Mouse (Mus musculus): ENCODE results near the gene Pgap3.

Pgap3 gene

GRCm38 (mm10) chr11:98412797-98413301 lies 12.6 kb upstream of the Pgap3 start:
- peak; percentile 35 for DNase-seq (ENCODE audit: low read depth, low spot score)

GRCm38 (mm10) chr11:98412273-98412796 lies 12.0 kb upstream of the Pgap3 start, which contains the start of gene Erbb2:
Erbb2 (plus strand) TSS chr11:98412470.
- DNase-seq (ENCODE audit: low read depth, low spot score), result peak; percentile 82

DNA sequence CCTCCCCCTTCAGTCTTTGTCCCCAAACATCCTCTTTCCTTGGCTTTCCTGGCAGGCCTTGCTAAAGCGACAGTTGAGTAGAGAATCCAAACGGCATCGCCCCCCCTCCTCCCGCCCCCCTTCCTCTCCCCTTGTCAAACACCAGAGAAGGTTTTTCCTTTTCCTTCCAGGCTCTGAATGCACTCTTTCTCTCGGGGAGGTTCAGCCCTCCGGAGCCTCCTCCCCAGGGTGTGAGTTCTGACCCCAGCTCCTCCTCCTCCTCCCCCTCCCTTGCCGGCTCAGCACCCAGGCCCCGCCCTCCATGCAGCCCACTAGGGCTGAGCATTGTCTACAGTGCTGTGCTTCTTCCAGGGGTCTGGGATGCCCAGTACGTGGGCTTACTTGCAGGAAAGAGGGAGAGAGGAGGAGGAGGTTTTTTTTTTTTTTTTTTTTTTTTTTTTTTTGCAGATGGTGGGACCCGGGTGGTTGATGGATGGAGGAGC lies 9.1 kb upstream of the Pgap3 start:
- peak; percentile 48 for DNase-seq (ENCODE audit: low read depth, low spot score)

GRCm38 (mm10) chr11:98408872-98409271 lies 8.6 kb upstream of the Pgap3 start:
- DNase-seq (ENCODE audit: low read depth, low spot score), result no peak

- DNase-seq (ENCODE audit: low read depth, low spot score), result no peak
Measured at GRCm38 (mm10) chr11:98406621-98407020, 6.3 kb upstream of the Pgap3 start.

GRCm38 (mm10) chr11:98400816-98401215 lies 526 bp upstream of the Pgap3 start:
- no peak for DNase-seq (ENCODE audit: low read depth, low spot score)

DNA sequence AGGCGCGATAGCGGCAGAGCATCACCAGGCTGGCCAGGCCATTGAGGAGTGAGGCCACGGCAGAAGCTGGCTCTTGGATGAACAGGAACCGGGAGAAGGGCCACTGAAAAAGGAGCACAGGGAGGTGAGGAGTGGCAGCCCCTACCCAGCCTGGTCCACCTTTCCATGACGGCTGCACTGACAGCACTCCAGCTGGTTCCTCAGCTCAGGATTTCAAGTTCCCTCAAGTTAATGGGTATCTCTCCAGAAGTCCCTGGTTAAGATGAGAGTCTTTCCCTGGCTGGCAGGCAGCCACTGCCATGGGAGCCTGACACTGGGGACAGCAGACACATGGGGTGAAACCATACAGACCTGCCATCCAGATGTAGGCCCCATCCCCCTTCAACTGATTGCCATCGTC lies 2.3 kb downstream of the Pgap3 start:
- no peak for DNase-seq (ENCODE audit: low read depth, low spot score)

DNA sequence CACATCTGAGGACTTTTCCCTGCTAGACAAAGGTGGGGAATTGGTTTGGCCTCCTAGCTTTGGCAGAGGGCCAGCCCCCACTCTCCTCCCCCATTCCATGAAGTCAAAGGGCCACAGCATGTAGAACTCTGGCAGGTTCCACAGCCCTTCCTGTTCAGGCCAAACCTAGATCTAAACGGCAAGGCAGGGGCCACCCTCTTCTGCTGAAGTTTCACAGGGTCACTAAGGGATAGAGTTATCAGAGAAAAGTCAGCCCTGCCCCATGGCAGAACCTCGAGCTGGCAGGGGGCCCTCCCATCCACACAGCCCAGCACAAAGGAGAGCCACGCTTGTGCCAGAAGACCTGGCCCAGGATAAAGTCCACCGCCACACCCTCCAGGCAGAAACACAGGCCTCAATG lies 5.2 kb downstream of the Pgap3 start:
- no peak for DNase-seq (ENCODE audit: low read depth, low spot score)

GRCm38 (mm10) chr11:98394301-98394700 lies 6.0 kb downstream of the Pgap3 start:
- DNase-seq (ENCODE audit: low read depth, low spot score), result no peak

GRCm38 (mm10) chr11:98393317-98393716 lies 7.0 kb downstream of the Pgap3 start:
- DNase-seq (ENCODE audit: low read depth, low spot score), result no peak

- DNase-seq (ENCODE audit: low read depth, low spot score), result no peak
Measured at GRCm38 (mm10) chr11:98392645-98393044, 7.6 kb downstream of the Pgap3 start.

DNA sequence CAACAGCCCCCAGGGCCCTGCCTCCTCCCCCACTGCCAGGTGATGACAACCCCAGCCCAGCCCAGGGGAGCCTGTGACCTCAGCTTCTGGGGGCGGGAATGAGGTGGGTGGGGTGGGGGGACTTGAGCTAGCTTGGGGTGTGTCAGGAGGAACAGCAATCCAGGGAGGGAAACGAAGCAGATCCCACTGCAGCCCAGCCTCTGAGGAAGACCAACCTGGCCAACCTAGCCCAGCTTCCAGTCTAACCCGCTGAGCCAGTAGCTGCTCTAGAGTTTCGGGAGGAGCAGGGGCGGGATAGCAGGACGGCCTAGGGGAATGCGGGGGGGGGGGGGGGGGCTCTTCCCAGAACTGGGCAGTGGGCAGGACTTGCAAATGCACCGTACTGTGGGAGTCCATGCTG lies 8.3 kb downstream of the Pgap3 start:
- DNase-seq (ENCODE audit: low read depth, low spot score), result no peak

- no peak for DNase-seq (ENCODE audit: low read depth, low spot score)
Measured at GRCm38 (mm10) chr11:98390141-98390540, 10.1 kb downstream of the Pgap3 start.

DNA sequence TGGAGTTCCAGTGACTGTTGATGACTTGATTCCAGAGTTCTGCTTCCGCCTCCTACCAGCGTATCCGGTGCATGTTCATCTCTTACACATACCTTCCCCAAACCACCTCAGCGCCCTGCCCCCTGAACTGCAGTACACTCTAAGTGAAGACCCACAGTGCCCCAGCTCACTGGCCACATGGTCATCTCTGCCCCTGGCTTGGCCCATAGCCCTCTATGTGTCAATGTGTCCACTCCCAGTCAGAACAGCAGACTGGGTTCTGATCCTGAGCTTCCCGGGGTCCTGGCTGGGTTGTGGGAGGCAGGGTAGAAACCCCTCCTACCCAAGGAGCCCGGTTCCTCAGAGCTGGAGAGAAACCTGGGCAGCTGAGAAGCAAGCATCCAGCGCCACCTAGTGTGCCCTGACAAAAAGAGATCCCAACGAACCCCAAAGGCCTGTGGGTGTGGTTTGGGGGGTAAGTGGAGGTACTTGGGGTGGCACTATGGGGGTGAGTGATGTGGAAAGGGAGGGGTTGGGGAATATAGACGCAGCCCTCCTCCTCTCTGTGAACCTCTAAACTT lies 11.0 kb downstream of the Pgap3 start:
- peak; percentile 58 for DNase-seq (ENCODE audit: low read depth, low spot score)

DNA sequence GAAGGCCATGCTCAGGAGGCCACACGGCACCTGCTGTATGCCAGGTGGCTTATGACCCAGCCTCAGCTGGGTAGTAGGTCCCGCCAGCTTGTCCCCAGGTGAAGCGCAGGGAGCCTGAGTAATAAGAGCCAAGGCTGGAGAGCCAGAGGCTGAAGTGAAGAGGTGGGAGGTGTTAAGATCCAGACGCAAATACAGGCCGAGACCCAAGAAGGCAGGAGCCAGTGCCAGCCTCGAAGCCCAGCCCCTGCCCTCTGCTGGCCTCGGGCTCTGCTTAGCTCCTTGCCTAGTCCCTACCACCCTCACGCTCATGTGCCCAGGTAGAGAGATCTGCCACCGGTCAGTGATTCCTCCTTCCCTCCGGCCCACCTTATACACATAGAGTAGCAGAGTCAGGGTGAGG lies 12.0 kb downstream of the Pgap3 start:
- no peak for DNase-seq (ENCODE audit: low read depth, low spot score)

- DNase-seq (ENCODE audit: low read depth, low spot score), result no peak
Measured at GRCm38 (mm10) chr11:98387056-98387577, 13.2 kb downstream of the Pgap3 start.

DNA sequence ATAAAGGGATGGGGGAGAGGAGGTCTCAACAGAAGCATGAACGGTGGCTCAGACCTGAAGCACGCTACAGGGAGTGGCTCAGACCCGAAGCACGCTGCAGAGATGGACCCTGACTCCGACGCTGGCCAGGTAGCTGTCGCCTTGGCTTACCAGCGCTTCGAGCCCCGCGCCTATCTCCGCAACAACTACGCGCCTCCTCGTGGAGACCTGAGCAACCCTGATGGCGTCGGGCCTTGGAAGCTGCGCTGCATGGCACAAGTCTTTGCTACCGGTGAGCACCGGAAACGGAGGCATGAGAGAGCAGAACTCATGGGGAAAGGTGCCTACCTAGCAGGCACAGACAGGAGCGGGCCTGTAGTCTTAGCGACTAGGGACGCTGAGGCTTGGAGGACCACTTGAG lies 13.7 kb downstream of the Pgap3 start:
- peak; percentile 40 for DNase-seq (ENCODE audit: low read depth, low spot score)

GRCm38 (mm10) chr11:98385638-98386585 lies 14.4 kb downstream of the Pgap3 start, which contains the start of gene Pnmt:
Pnmt (plus strand) TSS chr11:98386450.
- no peak for DNase-seq (ENCODE audit: low read depth, low spot score)

DNA sequence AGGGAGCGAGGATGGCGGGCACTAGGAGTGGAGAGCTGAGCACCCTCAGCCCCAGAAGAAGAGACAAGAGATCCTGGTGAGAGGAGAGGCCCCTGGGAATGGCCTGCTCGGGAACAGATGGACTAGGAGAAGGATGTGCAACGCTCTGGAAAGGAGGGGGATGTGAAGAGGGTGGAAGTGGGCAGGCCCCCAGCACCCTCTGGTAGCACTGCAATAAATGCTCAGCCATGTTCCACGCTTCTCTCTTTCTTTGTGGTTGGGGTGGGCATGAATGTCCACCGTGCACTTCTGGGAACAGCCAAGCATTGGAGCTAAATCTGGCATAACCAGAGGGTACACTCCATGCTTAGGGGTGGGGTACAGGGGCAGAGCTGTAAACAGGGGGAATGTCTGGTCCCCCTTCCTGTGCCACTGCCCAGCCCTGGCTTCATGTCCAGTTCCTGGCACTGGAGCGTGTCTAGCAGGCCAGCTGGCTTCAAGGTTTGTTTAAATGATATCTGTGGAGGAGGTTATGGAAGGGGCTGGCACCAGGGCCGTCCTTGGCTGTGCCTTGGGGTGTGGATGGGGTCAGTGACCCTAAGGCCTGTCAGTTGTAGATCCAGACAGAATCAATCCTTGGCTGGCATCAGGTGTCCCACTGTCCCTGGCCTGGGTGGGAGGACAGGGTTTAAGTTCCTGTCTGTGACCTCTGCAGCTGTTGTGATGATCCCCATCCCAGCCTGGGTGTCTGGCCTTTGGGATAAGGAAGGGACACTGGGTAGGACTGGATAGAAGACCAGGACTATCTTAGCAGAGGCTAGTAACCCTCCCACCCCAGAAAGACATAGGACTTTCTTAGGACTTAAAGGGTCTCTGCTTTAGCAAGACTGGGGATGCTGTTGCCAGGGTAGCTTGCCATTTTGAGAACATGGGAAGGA lies 15.3 kb downstream of the Pgap3 start:
- no peak for DNase-seq (ENCODE audit: low read depth, low spot score)

GRCm38 (mm10) chr11:98384216-98384615 lies 16.1 kb downstream of the Pgap3 start:
- no peak for DNase-seq (ENCODE audit: low read depth, low spot score)
